Mouse (Mus musculus): ENCODE measurements around the gene Gpm6a.
"Not testable (repeated sequence)": the region's sequence is repeated elsewhere in the genome, so short reads cannot be mapped to it uniquely, and the experiment has no call there.

The Gpm6a gene

GRCm38 (mm10) chr8:55012228-55012627 is 57.6 kb downstream of the Gpm6a start:
- DNase-seq (ENCODE audit: low spot score) = no peak

- DNase-seq (ENCODE audit: low spot score) = no peak
These were observed 62.4 kb downstream of the Gpm6a start for GRCm38 (mm10) chr8:55017071-55017470.

GRCm38 (mm10) chr8:55025851-55026660 is 71.4 kb downstream of the Gpm6a start:
- no peak for DNase-seq (ENCODE audit: low spot score)

- DNase-seq (ENCODE audit: low spot score) = no peak
These were observed 72.0 kb downstream of the Gpm6a start for GRCm38 (mm10) chr8:55026661-55027000.

GRCm38 (mm10) chr8:55028371-55028770 is 73.7 kb downstream of the Gpm6a start:
- DNase-seq (ENCODE audit: low spot score) = no peak

GRCm38 (mm10) chr8:55031099-55031498 is 76.5 kb downstream of the Gpm6a start:
- DNase-seq (ENCODE audit: low spot score) = no peak

GRCm38 (mm10) chr8:55034309-55034708 is 79.7 kb downstream of the Gpm6a start:
- DNase-seq (ENCODE audit: low spot score) = peak; percentile 95

- DNase-seq (ENCODE audit: low spot score) = no peak
These were observed 80.8 kb downstream of the Gpm6a start for GRCm38 (mm10) chr8:55035416-55035815.

- DNase-seq (ENCODE audit: low spot score) = no peak
These were observed 88.3 kb downstream of the Gpm6a start for GRCm38 (mm10) chr8:55042955-55043354.

GRCm38 (mm10) chr8:55048396-55048795 is 93.8 kb downstream of the Gpm6a start:
- DNase-seq (ENCODE audit: low spot score) = peak; percentile 82

- DNase-seq (ENCODE audit: low spot score) = no peak
These were observed 95.3 kb downstream of the Gpm6a start for GRCm38 (mm10) chr8:55049979-55050378.

- not testable (repeated sequence) for DNase-seq (ENCODE audit: low spot score)
These were observed 114.2 kb downstream of the Gpm6a start for GRCm38 (mm10) chr8:55068811-55069210.

- peak; percentile 12 for DNase-seq (ENCODE audit: low spot score)
These were observed 118.8 kb downstream of the Gpm6a start for GRCm38 (mm10) chr8:55073481-55073880.

- no peak for DNase-seq (ENCODE audit: low spot score)
These were observed 147.6 kb downstream of the Gpm6a start for GRCm38 (mm10) chr8:55102195-55102594.

- DNase-seq (ENCODE audit: low spot score) = no peak
These were observed 148.4 kb downstream of the Gpm6a start for GRCm38 (mm10) chr8:55103065-55103464.

GRCm38 (mm10) chr8:55103891-55104481 is 149.3 kb downstream of the Gpm6a start:
- no peak for DNase-seq (ENCODE audit: low spot score)

Data from layer of hippocampus, adult 11-12 months (tissue).